Mouse (Mus musculus) ES-Bruce4 (cell line): ENCODE results near the gene Tm9sf4.

ENCODE experiments used
- CTCF ChIP-seq: IDR thresholded peaks from one replicate; pipeline ENCODE4 v1.8.1; 2011; ENCODE audit warnings: low read depth, low read length
- POLR2A ChIP-seq: IDR thresholded peaks from one replicate; pipeline ENCODE4 v1.8.1; 2011; ENCODE audit warnings: low read length; ENCODE audit not compliant: insufficient read depth

GRCm38 (mm10) chr2:153121821-153122615 is 39.1 kb upstream of the Tm9sf4 start:
- TF ChIP-seq CTCF (no peak), POLR2A (no peak)
